Mouse (Mus musculus) hindbrain, embryonic 13.5 days (tissue): ENCODE measurements around the gene Itprip. TPM values are rescaled to one million over a fixed set of nuclear protein-coding genes. Genes with fewer than 3 reads are reported as not detected.

Experiments
- ATAC-seq: fragments of 200-750 bp; cut with Nextera tagmentation; 2 replicates; pipeline ENCODE4 v1.8.0; 2017; ENCODE audit warnings: moderate TSS enrichment; ENCODE audit not compliant: low FRiP score
- H3K27ac ChIP-seq: fragments of 300-500 bp; sonication (generic); 2 replicates; pipeline ENCODE4 v1.5.1; 2015; ENCODE audit warnings: inconsistent platforms, mild to moderate bottlenecking, moderate library complexity
- H3K27me3 ChIP-seq: fragments of 300-500 bp; sonication (generic); 2 replicates; pipeline ENCODE4 v1.6.1; 2015; ENCODE audit warnings: mild to moderate bottlenecking, inconsistent platforms
- H3K36me3 ChIP-seq: fragments of 300-500 bp; sonication (generic); 2 replicates; pipeline ENCODE4 v1.6.1; 2015; ENCODE audit warnings: mild to moderate bottlenecking, inconsistent platforms
- H3K4me1 ChIP-seq: fragments of 300-500 bp; sonication (generic); replicated peaks from 2 replicates; pipeline ENCODE4 v1.6.1; 2015; ENCODE audit warnings: inconsistent platforms
- H3K4me2 ChIP-seq: fragments of 300-500 bp; sonication (generic); 2 replicates; pipeline ENCODE4 v1.6.1; 2015; ENCODE audit warnings: inconsistent platforms, mild to moderate bottlenecking, moderate library complexity
- H3K4me3 ChIP-seq: fragments of 300-500 bp; sonication (generic); 2 replicates; pipeline ENCODE4 v1.5.1; 2015; ENCODE audit warnings: mild to moderate bottlenecking, inconsistent platforms
- H3K9ac ChIP-seq: fragments of 300-500 bp; sonication (generic); 2 replicates; pipeline ENCODE4 v1.6.1; 2015; ENCODE audit warnings: mild to moderate bottlenecking, inconsistent platforms
- H3K9me3 ChIP-seq: fragments of 300-500 bp; sonication (generic); 2 replicates; pipeline ENCODE4 v1.6.1; 2016; ENCODE audit warnings: inconsistent platforms
- WGBS: fragments of 180-500 bp; shearing (Covaris S2); methylation state at CpG from one replicate; pipeline ENCODE4 v1.1.7; 2015; 5-methylcytosine and 5-hydroxymethylcytosine counted together
- polyA plus RNA-seq: library from polyadenylated mRNA; unstranded; fragments of >200 nt; fragmentation: Nextera tagmentation; extraction: Ambion mirVana; gene quantifications from 2 replicates; pipeline ENCODE4 v1.2.1, GENCODE M21; 2015

Gene Itprip
- polyA plus RNA-seq, 1 experiment from 2014 or later, result 7.8 TPM

- H3K9me3 ChIP-seq, result no peaks in the 10 kb centered on the region
- no peaks in the 10 kb centered on the region for H3K36me3 ChIP-seq
- H3K4me1 ChIP-seq, result peaks cover 12% of the 10 kb centered on the region
- H3K4me2 ChIP-seq, result no peak overlapping the region
- no peak overlapping the region for H3K27ac ChIP-seq
- peaks cover 6% of the 10 kb centered on the region for H3K27me3 ChIP-seq
- H3K9ac ChIP-seq, result no peak overlapping the region
- WGBS, result 92% methylated on average over 8 of the region's 8 CpGs
- no peak overlapping the region for H3K4me3 ChIP-seq
- ATAC-seq, result no peak
Measured at GRCm38 (mm10) chr19:47934146-47934545, 15.0 kb upstream of the Itprip start.

GRCm38 (mm10) chr19:47931982-47932638, 13.0 kb upstream of the Itprip start:
- no peaks in the 10 kb centered on the region for H3K36me3 ChIP-seq
- H3K4me1 ChIP-seq, result peaks cover 5% of the 10 kb centered on the region; the same call in 1 of the 2 replicates
- ATAC-seq, result no peak
- H3K9ac ChIP-seq, result no peak overlapping the region
- no peaks in the 10 kb centered on the region for H3K9me3 ChIP-seq
- H3K27ac ChIP-seq, result no peak overlapping the region
- H3K4me2 ChIP-seq, result no peak overlapping the region
- WGBS, result 48% methylated on average over 7 of the region's 7 CpGs
- H3K4me3 ChIP-seq, result no peak overlapping the region
- no peaks in the 10 kb centered on the region for H3K27me3 ChIP-seq

- Histone ChIP-seq H3K36me3 (no peaks in the 10 kb centered on the region), H3K27me3 (no peaks in the 10 kb centered on the region), H3K4me1 (no peaks in the 10 kb centered on the region; the same call in 1 of the 2 replicates), H3K9ac (no peak overlapping the region), H3K9me3 (no peaks in the 10 kb centered on the region), H3K4me3 (no peak overlapping the region), H3K4me2 (no peak overlapping the region), H3K27ac (no peak overlapping the region)
- no peak; the same call in 1 of the 2 replicates for ATAC-seq
- whole genome bisulfite sequencing, result 74% methylated on average over 4 of the region's 4 CpGs
Measured at GRCm38 (mm10) chr19:47929043-47929442, 9.9 kb upstream of the Itprip start.

GRCm38 (mm10) chr19:47927032-47927431, 7.9 kb upstream of the Itprip start:
- no peak for ATAC-seq
- H3K36me3 ChIP-seq, result no peaks in the 10 kb centered on the region
- H3K27ac ChIP-seq, result no peak overlapping the region
- H3K4me2 ChIP-seq, result no peak overlapping the region
- no peaks in the 10 kb centered on the region for H3K9me3 ChIP-seq
- no peak overlapping the region for H3K9ac ChIP-seq
- WGBS, result 85% methylated on average over 2 of the region's 2 CpGs
- H3K27me3 ChIP-seq, result no peaks in the 10 kb centered on the region
- H3K4me1 ChIP-seq, result no peaks in the 10 kb centered on the region; the same call in 1 of the 2 replicates
- no peak overlapping the region for H3K4me3 ChIP-seq

GRCm38 (mm10) chr19:47925819-47926218, 6.7 kb upstream of the Itprip start:
- ATAC-seq, result no peak
- Histone ChIP-seq H3K9me3 (no peaks in the 10 kb centered on the region), H3K4me2 (no peak overlapping the region), H3K27me3 (no peaks in the 10 kb centered on the region), H3K27ac (no peak overlapping the region), H3K9ac (no peak overlapping the region), H3K36me3 (no peaks in the 10 kb centered on the region), H3K4me3 (no peak overlapping the region), H3K4me1 (no peaks in the 10 kb centered on the region; the same call in 1 of the 2 replicates)
- 82% methylated on average over 7 of the region's 7 CpGs for WGBS

- H3K36me3 ChIP-seq, result no peaks in the 10 kb centered on the region
- 10% methylated on average over 8 of the region's 8 CpGs for WGBS
- peak overlapping the region; percentile 74 for H3K4me3 ChIP-seq
- H3K4me1 ChIP-seq, result peaks cover 31% of the 10 kb centered on the region
- peak overlapping the region; percentile 87; the same call in 1 of the 2 replicates for H3K9ac ChIP-seq
- peak; percentile 11; the same call in 1 of the 2 replicates for ATAC-seq
- H3K9me3 ChIP-seq, result no peaks in the 10 kb centered on the region
- no peaks in the 10 kb centered on the region for H3K27me3 ChIP-seq
- peak overlapping the region; percentile 89 for H3K4me2 ChIP-seq
- peak overlapping the region; percentile 89; the same call in 1 of the 2 replicates for H3K27ac ChIP-seq
Measured at GRCm38 (mm10) chr19:47919966-47920375, 872 bp upstream of the Itprip start.

- Histone ChIP-seq H3K4me2 (peak overlapping the region; percentile 89), H3K9ac (peak overlapping the region; percentile 87), H3K4me3 (peak overlapping the region; percentile 74), H3K4me1 (peaks cover 31% of the 10 kb centered on the region), H3K27me3 (no peaks in the 10 kb centered on the region), H3K36me3 (no peaks in the 10 kb centered on the region), H3K27ac (peak overlapping the region; percentile 89), H3K9me3 (no peaks in the 10 kb centered on the region)
- ATAC-seq, result peak; percentile 48
- under 1% methylated on average over 29 of the region's 29 CpGs for WGBS
Measured at GRCm38 (mm10) chr19:47918455-47919101, 521 bp downstream of the Itprip start.

- no peaks in the 10 kb centered on the region for H3K27me3 ChIP-seq
- ATAC-seq, result no peak
- H3K9ac ChIP-seq, result peak overlapping the region; percentile 87
- no peaks in the 10 kb centered on the region for H3K36me3 ChIP-seq
- H3K4me2 ChIP-seq, result peak overlapping the region; percentile 89
- peak overlapping the region; percentile 74 for H3K4me3 ChIP-seq
- no peak overlapping the region for H3K27ac ChIP-seq
- WGBS, result 20% methylated on average over 9 of the region's 9 CpGs
- H3K9me3 ChIP-seq, result no peaks in the 10 kb centered on the region
- peaks cover 31% of the 10 kb centered on the region for H3K4me1 ChIP-seq
Measured at GRCm38 (mm10) chr19:47918016-47918415, 1.1 kb downstream of the Itprip start.

- no peak for ATAC-seq
- no peaks in the 10 kb centered on the region for H3K27me3 ChIP-seq
- no peak overlapping the region for H3K27ac ChIP-seq
- WGBS, result 17% methylated on average over 4 of the region's 4 CpGs
- H3K9me3 ChIP-seq, result no peaks in the 10 kb centered on the region
- no peaks in the 10 kb centered on the region for H3K36me3 ChIP-seq
- peaks cover 31% of the 10 kb centered on the region for H3K4me1 ChIP-seq
- H3K9ac ChIP-seq, result peak overlapping the region; percentile 87
- H3K4me3 ChIP-seq, result peak overlapping the region; percentile 74
- peak overlapping the region; percentile 89 for H3K4me2 ChIP-seq
Measured at GRCm38 (mm10) chr19:47917396-47917795, 1.7 kb downstream of the Itprip start.

- H3K27ac ChIP-seq, result no peak overlapping the region
- no peak overlapping the region for H3K4me3 ChIP-seq
- H3K9me3 ChIP-seq, result no peaks in the 10 kb centered on the region
- H3K36me3 ChIP-seq, result no peaks in the 10 kb centered on the region
- no peak overlapping the region for H3K4me2 ChIP-seq
- WGBS, result 85% methylated on average over 4 of the region's 4 CpGs
- H3K4me1 ChIP-seq, result peaks cover 38% of the 10 kb centered on the region
- ATAC-seq, result no peak
- H3K9ac ChIP-seq, result no peak overlapping the region
- H3K27me3 ChIP-seq, result no peaks in the 10 kb centered on the region
Measured at GRCm38 (mm10) chr19:47915251-47915650, 3.8 kb downstream of the Itprip start.

- H3K9ac ChIP-seq, result no peak overlapping the region
- peaks cover 44% of the 10 kb centered on the region for H3K4me1 ChIP-seq
- H3K4me2 ChIP-seq, result no peak overlapping the region
- H3K27me3 ChIP-seq, result no peaks in the 10 kb centered on the region
- no peaks in the 10 kb centered on the region for H3K36me3 ChIP-seq
- no peak for ATAC-seq
- WGBS, result 94% methylated on average over 4 of the region's 4 CpGs
- H3K4me3 ChIP-seq, result no peak overlapping the region
- H3K27ac ChIP-seq, result no peak overlapping the region
- H3K9me3 ChIP-seq, result no peaks in the 10 kb centered on the region
Measured at GRCm38 (mm10) chr19:47914191-47914590, 4.9 kb downstream of the Itprip start.

GRCm38 (mm10) chr19:47913344-47913743, 5.8 kb downstream of the Itprip start:
- WGBS, result 96% methylated on average over 7 of the region's 7 CpGs

More at GRCm38 (mm10) chr19:47913344-47913743, 5.8 kb downstream of the Itprip start:
- ATAC-seq, result no peak
- no peak overlapping the region for H3K4me2 ChIP-seq
- no peak overlapping the region for H3K9ac ChIP-seq
- no peaks in the 10 kb centered on the region for H3K27me3 ChIP-seq
- H3K36me3 ChIP-seq, result no peaks in the 10 kb centered on the region
- H3K27ac ChIP-seq, result no peak overlapping the region
- H3K4me3 ChIP-seq, result no peak overlapping the region
- H3K9me3 ChIP-seq, result no peaks in the 10 kb centered on the region
- peaks cover 47% of the 10 kb centered on the region for H3K4me1 ChIP-seq
